Mouse (Mus musculus) hindbrain, embryonic 10.5 days (tissue): Measurements from ENCODE around the gene Gm3435. TPM values are rescaled to one million over a fixed set of nuclear protein-coding genes. Genes with fewer than 3 reads are reported as not detected.
"Not testable (repeated sequence)": the region's sequence is repeated elsewhere in the genome, so short reads cannot be mapped to it uniquely, and the experiment has no call there.

Experiments used
- DNase-seq: peaks from one replicate; pipeline ENCODE4 v3.0.0-alpha.2; 2017; ENCODE audit warnings: low spot score
- H3K27ac ChIP-seq: fragments of 300-500 bp; sonication (generic); 2 replicates; pipeline ENCODE4 v1.5.1; 2016; ENCODE audit warnings: mild to moderate bottlenecking, moderate library complexity
- H3K27me3 ChIP-seq: fragments of 300-500 bp; sonication (generic); 2 replicates; pipeline ENCODE4 v1.6.1; 2016; ENCODE audit warnings: mild to moderate bottlenecking; ENCODE audit not compliant: poor library complexity, insufficient read depth, severe bottlenecking
- H3K36me3 ChIP-seq: fragments of 300-500 bp; sonication (generic); 2 replicates; pipeline ENCODE4 v1.6.1; 2016; ENCODE audit warnings: mild to moderate bottlenecking, moderate library complexity
- H3K4me1 ChIP-seq: fragments of 300-500 bp; sonication (generic); replicated peaks from 2 replicates; pipeline ENCODE4 v1.6.1; 2016; ENCODE audit warnings: mild to moderate bottlenecking
- H3K4me3 ChIP-seq: fragments of 300-500 bp; sonication (generic); 2 replicates; pipeline ENCODE4 v1.5.1; 2016; ENCODE audit warnings: mild to moderate bottlenecking, moderate library complexity
- H3K9me3 ChIP-seq: fragments of 300-500 bp; sonication (generic); 2 replicates; pipeline ENCODE4 v1.6.1; 2016; ENCODE audit warnings: mild to moderate bottlenecking, moderate library complexity
- WGBS: fragments of 180-500 bp; shearing (Covaris S2); methylation state at CpG from one replicate; pipeline ENCODE4 v1.1.7; 2016; 5-methylcytosine and 5-hydroxymethylcytosine counted together
- polyA plus RNA-seq: library from polyadenylated mRNA; unstranded; fragments of >200 nt; fragmentation: Nextera tagmentation; extraction: Ambion mirVana; gene quantifications from 2 replicates; pipeline ENCODE4 v1.2.1, GENCODE M21; 2016

Gene Gm3435
- polyA plus RNA-seq = 10.1 and 12.6 TPM in 2 replicates

DNA sequence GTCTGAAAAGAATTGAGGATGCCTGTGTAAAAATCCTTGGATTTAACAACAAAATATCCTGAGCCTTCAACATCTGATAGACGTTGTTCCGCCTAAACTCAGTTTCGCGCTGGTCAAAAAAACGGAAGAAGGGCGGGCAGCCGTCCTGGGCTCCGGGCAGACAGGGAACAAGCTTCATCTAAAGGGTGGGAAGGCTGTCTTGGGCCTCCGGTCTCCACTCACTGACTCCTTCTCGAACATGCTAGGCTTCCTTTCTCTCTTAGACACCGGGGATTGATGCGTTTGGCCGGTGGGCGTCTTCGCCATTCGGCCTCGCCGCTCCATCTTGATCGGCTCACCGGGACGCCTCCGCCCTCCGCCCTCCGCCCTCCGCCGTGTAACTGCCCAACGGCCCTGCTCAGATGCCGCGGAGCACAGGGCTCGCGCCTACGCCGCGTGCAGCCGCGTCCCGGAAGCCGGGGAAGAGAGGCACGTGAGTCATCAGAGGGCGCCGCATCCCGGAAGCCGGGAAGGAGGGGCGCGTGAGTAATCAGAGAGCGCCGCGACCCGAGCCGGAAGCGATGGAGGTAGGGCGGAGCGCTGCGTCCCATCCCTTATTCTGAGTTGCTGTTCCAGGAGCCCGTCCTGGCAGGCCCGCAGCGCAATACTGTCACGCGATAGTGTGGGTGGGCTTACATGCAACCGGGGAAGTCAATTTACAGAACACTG, at the start of gene Gm3435:
TSS of gene Gm3435 (plus strand) at position 471 of the 708 bp plus-strand sequence.
- DNase-seq = not testable (repeated sequence)
- WGBS = no CpG with 5 or more reads among the region's 60 CpGs

DNA sequence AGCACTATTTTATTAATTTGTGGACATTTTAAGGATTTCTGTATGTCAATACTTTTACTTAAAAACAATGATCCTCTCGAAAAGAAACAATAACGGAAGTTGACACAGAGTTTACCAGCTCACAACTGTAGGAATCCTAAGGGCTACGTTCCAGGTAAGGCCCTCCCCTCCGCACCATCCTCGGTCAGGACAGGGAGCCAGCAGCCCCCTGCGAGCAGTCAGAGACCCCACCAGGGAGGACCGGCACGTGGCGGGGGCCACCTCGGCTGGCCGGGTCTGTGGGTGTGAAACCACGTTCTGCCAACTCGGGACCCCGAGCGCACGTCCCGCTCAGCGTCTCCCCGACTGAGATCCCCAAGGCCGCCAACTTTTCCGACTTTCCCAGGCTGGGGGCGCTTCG, 49.5 kb upstream of the Gm3435 start:
- WGBS = under 1% methylated on average over 21 of the region's 23 CpGs
- no peaks in the 10 kb centered on the region for H3K9me3 ChIP-seq
- H3K4me3 ChIP-seq = peak overlapping the region; percentile 77
- DNase-seq = peak; percentile 26
- peaks cover 12% of the 10 kb centered on the region for H3K4me1 ChIP-seq
- H3K27me3 ChIP-seq = no peaks in the 10 kb centered on the region
- H3K27ac ChIP-seq = peak overlapping the region; percentile 88
- peaks cover 11% of the 10 kb centered on the region for H3K36me3 ChIP-seq

More for the DNA sequence above, at the start of gene Gm3435:
- not testable (repeated sequence) for H3K36me3 ChIP-seq, H3K4me3 ChIP-seq, H3K27ac ChIP-seq, H3K4me1 ChIP-seq, H3K9me3 ChIP-seq, H3K27me3 ChIP-seq

DNA sequence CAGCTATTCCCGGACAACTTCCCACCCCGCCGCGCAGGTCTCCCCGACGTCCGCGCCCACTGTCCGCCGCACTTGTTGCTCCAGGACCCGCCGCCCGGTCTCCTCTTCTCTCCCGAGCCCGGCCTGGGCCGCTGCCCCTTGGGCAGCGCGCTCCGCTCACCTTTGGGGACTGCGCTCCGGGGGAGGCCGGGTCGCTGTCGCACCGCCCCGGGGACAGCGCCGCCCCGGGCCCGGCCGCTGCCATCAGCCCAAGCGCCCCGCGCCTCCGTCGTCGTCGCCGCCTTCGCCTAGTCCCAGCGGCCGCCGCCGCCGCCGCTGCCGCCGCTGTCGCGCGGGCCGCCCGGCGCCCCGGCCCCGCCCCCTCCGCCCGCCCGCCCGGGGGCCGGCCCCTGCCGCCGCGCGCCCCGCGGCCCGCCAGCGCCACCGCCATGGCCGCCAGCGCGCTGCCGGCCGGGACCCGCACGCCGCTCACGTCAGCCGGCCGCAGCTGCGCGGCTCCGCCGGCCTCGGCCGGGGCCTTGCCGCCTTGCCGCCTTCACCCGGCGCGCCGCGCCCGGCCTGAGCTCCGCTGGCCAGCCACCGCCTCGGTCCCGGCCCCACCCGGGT, 48.9 kb upstream of the Gm3435 start, which contains the start of gene Phf10:
TSS of gene Phf10 (minus strand) at position 323 of the 606 bp plus-strand sequence.
- Histone ChIP-seq H3K27ac (peak within 1 kb of the TSS; percentile 88), H3K4me1 (peaks cover 12% of the 10 kb centered on the region)
- WGBS = 2% methylated on average over 60 of the region's 100 CpGs

DNA sequence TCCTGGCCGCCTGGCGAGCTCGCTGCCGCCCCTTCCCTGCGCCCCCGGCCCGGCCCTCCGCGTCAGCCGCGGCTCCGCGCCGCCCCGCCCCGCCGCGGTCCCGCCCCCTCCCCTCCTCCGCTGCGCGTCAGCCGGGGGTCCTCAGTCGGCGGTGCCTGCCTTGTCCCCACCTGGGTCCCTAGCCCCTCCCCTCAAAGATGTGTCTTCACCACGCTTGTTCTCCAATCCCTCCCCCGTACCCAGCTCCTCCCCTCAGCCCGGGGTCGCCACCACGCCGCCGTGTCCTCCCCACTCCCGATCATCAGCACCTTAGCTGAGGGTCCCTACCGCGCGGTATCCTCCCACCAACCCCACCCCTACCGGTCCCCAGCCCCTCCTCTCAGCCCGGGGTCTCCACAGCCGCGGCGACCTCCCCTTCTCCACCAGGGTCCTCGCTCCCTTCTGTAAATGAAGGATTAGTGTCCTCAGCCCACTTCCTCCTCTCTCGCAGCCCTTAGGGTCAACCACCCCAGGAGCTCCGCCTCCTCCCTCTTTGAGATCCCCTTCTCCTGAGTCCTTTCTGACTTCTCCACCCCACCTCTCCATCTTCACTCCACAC, 48.3 kb upstream of the Gm3435 start:
- DNase-seq, H3K4me3 ChIP-seq, H3K9me3 ChIP-seq, H3K27ac ChIP-seq, H3K27me3 ChIP-seq, H3K36me3 ChIP-seq: not testable (repeated sequence)
- H3K4me1 ChIP-seq = peaks cover 12% of the 10 kb centered on the region
- no CpG with 5 or more reads among the region's 44 CpGs for WGBS

More for the DNA sequence above, 48.9 kb upstream of the Gm3435 start, which contains the start of gene Phf10:
- peak within 1 kb of the TSS; percentile 77 for H3K4me3 ChIP-seq
- DNase-seq = peak; percentile 47
- H3K27me3 ChIP-seq, H3K36me3 ChIP-seq, H3K9me3 ChIP-seq: not testable (repeated sequence)

DNA sequence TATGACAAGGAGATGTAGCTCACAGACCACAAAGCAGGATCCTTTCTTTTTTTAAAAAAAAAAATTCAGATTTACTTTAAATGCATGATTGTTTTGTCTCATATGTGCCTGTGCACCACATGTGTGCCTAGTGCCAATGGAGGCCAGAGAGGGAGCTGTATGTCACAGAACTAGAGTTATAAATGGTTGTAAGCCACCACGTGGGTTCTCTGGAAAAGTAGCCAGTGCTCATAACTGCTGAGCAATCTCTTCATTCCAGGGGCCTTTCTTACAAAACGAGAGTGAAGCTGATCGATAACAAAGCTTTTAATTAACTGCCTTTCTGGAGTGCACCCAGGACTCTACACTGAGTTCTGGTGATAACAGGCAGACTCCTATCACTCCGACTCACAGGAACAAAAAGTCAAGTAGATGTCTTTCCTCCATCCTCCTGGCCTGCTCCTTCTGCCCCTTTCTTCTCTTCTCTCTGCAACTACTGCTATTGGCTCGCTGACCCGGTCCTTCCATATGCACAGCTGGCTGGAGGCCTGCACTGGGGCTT, 41.5 kb upstream of the Gm3435 start:
- not testable (repeated sequence) for H3K9me3 ChIP-seq, DNase-seq, H3K27ac ChIP-seq, H3K4me1 ChIP-seq, H3K4me3 ChIP-seq, H3K36me3 ChIP-seq, H3K27me3 ChIP-seq
- no CpG with 5 or more reads among the region's 6 CpGs for WGBS

DNA sequence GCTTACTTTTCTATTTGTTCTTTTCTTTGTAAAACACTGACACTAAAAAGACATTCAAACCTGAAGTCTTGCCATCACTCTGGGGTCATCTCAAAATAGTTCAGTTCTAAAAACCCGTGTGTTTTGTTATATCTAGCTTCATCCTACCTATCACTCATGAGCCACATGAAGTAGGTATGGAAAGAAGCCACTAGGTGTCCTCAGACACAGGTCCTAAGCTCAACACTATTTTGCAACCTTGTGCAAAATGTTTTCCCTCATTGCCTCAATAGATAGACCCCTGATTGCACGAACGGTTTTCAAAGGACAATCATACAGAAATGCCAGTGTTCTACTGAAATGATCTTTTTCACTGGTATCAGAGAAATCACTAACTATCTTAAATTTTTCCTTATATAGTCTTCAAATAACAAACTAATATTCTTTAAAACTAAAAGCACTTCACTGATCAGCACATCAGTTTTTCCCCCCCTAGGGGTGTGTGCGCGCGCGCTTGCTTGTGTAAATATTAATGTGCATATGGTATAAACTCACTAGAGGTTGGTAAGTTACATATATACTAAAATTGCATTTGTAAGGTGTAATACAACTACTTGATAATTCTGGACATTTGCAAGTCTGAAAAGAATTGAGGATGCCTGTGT, 32.1 kb upstream of the Gm3435 start:
- WGBS = 3% methylated on average over 4 of the region's 7 CpGs
- not testable (repeated sequence) for DNase-seq, H3K27me3 ChIP-seq, H3K27ac ChIP-seq, H3K9me3 ChIP-seq, H3K36me3 ChIP-seq, H3K4me1 ChIP-seq
- H3K4me3 ChIP-seq = peak overlapping the region; percentile 35; the same call in 1 of the 2 replicates

DNA sequence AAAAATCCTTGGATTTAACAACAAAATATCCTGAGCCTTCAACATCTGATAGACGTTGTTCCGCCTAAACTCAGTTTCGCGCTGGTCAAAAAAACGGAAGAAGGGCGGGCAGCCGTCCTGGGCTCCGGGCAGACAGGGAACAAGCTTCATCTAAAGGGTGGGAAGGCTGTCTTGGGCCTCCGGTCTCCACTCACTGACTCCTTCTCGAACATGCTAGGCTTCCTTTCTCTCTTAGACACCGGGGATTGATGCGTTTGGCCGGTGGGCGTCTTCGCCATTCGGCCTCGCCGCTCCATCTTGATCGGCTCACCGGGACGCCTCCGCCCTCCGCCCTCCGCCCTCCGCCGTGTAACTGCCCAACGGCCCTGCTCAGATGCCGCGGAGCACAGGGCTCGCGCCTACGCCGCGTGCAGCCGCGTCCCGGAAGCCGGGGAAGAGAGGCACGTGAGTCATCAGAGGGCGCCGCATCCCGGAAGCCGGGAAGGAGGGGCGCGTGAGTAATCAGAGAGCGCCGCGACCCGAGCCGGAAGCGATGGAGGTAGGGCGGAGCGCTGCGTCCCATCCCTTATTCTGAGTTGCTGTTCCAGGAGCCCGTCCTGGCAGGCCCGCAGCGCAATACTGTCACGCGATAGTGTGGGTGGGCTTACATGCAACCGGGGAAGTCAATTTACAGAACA, 31.5 kb upstream of the Gm3435 start, which contains the start of the genes 9030025P20Rik and Gm3417:
TSS of gene 9030025P20Rik (plus strand) at position 107 of the 677 bp plus-strand sequence.
TSS of gene Gm3417 (minus strand) at position 429 of the 677 bp plus-strand sequence.
- not testable (repeated sequence) for DNase-seq, H3K27ac ChIP-seq, H3K36me3 ChIP-seq, H3K9me3 ChIP-seq, H3K27me3 ChIP-seq, H3K4me1 ChIP-seq
- no CpG with 5 or more reads among the region's 60 CpGs for WGBS
- H3K4me3 ChIP-seq = peak within 1 kb of the TSS; percentile 35; the same call in 1 of the 2 replicates

DNA sequence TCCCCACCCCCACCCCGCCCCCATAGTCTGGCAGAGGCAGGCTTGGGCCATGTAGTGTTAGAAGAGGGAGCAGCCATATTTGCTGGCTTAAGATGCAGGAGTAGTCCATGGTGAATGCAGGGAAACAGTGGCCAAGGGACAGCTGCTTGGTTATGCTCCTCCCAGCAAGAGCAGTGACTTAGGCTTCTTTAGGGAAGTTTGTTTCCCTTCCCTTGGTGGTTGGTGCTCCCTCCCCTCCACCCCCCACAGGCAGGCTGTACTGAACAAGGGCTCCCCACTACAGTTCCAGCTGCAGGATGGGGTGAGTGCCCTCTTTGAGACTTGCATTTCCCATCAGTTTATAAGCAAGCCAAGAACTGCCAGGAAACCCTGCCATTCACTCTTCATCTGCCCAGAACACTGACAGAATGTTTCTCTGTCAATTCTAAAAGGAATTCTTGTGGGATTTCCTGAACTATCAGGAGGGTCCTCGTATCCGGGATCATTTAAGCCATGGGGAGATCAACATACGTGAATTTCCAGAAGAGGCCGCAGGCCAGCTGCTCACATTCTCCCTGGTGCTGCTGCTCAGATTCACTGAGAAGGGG, 19.8 kb upstream of the Gm3435 start:
- H3K4me1 ChIP-seq, H3K27me3 ChIP-seq, H3K9me3 ChIP-seq, H3K27ac ChIP-seq, H3K36me3 ChIP-seq, DNase-seq, H3K4me3 ChIP-seq: not testable (repeated sequence)
- WGBS = 86% methylated on average over 4 of the region's 5 CpGs

DNA sequence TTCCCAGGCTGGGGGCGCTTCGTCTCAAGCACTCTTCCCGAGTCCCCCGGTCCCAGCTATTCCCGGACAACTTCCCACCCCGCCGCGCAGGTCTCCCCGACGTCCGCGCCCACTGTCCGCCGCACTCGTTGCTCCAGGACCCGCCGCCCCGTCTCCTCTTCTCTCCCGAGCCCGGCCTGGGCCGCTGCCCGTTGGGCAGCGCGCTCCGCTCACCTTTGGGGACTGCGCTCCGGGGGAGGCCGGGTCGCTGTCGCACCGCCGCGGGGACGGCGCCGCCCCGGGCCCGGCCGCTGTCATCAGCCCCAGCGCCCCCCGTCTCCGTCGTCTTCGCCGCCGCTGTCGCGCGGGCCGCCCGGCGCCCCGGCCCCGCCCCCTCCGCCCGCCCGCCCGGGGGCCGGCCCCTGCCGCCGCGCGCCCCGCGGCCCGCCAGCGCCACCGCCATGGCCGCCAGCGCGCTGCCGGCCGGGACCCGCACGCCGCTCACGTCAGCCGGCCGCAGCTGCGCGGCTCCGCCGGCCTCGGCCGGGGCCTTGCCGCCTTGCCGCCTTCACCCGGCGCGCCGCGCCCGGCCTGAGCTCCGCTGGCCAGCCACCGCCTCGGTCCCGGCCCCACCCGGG, 17.3 kb upstream of the Gm3435 start:
- H3K27me3 ChIP-seq, DNase-seq, H3K4me1 ChIP-seq, H3K36me3 ChIP-seq, H3K27ac ChIP-seq, H3K9me3 ChIP-seq, H3K4me3 ChIP-seq: not testable (repeated sequence)
- no CpG with 5 or more reads among the region's 98 CpGs for WGBS

DNA sequence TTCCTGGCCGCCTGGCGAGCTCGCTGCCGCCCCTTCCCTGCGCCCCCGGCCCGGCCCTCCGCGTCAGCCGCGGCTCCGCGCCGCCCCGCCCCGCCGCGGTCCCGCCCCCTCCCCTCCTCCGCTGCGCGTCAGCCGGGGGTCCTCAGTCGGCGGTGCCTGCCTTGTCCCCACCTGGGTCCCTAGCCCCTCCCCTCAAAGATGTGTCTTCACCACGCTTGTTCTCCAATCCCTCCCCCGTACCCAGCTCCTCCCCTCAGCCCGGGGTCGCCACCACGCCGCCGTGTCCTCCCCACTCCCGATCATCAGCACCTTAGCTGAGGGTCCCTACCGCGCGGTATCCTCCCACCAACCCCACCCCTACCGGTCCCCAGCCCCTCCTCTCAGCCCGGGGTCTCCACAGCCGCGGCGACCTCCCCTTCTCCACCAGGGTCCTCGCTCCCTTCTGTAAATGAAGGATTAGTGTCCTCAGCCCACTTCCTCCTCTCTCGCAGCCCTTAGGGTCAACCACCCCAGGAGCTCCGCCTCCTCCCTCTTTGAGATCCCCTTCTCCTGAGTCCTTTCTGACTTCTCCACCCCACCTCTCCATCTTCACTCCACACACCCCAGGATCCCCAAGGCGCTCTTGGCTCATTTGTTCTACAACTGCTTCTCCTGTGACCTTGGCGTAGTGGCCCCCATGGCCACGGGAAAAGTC, 16.7 kb upstream of the Gm3435 start:
- WGBS = no CpG with 5 or more reads among the region's 47 CpGs
- not testable (repeated sequence) for H3K4me3 ChIP-seq, H3K36me3 ChIP-seq, H3K4me1 ChIP-seq, H3K27me3 ChIP-seq, DNase-seq, H3K9me3 ChIP-seq, H3K27ac ChIP-seq

DNA sequence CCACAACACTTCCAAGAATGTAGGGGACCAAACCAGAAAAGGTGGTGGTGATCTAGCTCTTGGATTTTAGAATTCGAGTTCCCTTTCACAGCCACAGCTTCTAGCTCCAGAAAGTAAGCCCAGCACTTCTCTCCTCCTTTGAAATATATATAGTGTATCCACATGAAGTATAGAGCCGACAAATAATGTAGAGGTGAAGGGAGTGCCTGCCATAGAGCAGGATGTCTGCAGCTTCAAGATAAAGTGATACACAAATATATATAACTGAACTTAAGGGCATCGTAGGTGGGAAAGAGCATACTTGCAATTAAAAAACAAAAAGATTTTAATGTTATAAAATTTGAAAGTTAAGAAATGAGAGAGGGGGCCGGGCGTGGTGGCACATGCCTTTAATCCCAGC, 15.8 kb upstream of the Gm3435 start:
- DNase-seq, H3K27me3 ChIP-seq, H3K9me3 ChIP-seq, H3K27ac ChIP-seq, H3K4me1 ChIP-seq, H3K4me3 ChIP-seq, H3K36me3 ChIP-seq: not testable (repeated sequence)
- no CpG with 5 or more reads among the region's 5 CpGs for WGBS
